Mouse (Mus musculus) bone marrow macrophage, adult 2 months (primary cell): Measurements from ENCODE around the gene Gm45261.

Experiments used
- CTCF ChIP-seq: IDR thresholded peaks from 2 replicates; pipeline ENCODE4 v1.5.1; 2012; ENCODE audit warnings: low read depth, mild to moderate bottlenecking, low read length, moderate library complexity
- POLR2A ChIP-seq: IDR thresholded peaks from 2 replicates; pipeline ENCODE4 v1.6.1; 2012; ENCODE audit warnings: mild to moderate bottlenecking, low read depth, low read length, borderline replicate concordance

DNA sequence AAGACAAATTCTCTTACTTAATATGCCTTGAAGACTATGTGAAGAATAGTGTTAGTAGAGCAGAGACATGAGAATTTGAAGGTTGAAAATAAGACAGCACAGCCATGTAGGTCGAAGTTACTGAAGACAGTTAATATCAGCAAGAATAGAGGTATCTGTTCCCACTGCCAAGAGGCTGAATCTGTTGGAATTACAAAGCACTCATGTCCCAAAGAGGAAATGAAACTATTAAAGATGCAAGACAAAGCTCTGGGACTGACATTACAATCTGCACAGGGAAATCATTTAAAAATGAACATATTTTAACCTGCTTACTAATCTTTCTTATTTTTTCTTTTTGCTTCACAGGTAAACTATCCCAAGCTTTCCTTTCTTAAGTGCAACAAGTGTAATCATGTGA, 13.7 kb upstream of the Gm45261 start:
- no peak for TF ChIP-seq POLR2A
- no peak for TF ChIP-seq CTCF
